Mouse (Mus musculus) cortical plate, adult 2 months (tissue): Measurements from ENCODE around the gene Erbb4. TPM values are rescaled to one million over a fixed set of nuclear protein-coding genes. Genes with fewer than 3 reads are reported as not detected.

Experiments used
- H3K27ac ChIP-seq: fragments of 200-500 bp; 2 replicates; pipeline ENCODE4 v1.5.1; 2012; ENCODE audit warnings: low read length, control low read depth, inconsistent platforms; ENCODE audit not compliant: insufficient read depth
- H3K4me1 ChIP-seq: fragments of 200-500 bp; 2 replicates; pipeline ENCODE4 v1.6.1; 2011; ENCODE audit warnings: low read length; ENCODE audit not compliant: control insufficient read depth, insufficient read depth
- H3K4me3 ChIP-seq: fragments of 200-500 bp; 2 replicates; pipeline ENCODE4 v1.5.1; 2011; ENCODE audit warnings: mild to moderate bottlenecking, low read length, control low read depth; ENCODE audit not compliant: insufficient read depth
- CTCF ChIP-seq: fragments of 200-500 bp; IDR thresholded peaks from 2 replicates; pipeline ENCODE4 v1.5.1; 2011; ENCODE audit warnings: mild to moderate bottlenecking, control low read depth, low read length; ENCODE audit not compliant: insufficient read depth; ENCODE audit errors: extremely low read depth
- POLR2A ChIP-seq: fragments of 200-500 bp; IDR thresholded peaks from 2 replicates; pipeline ENCODE4 v1.6.1; 2011; ENCODE audit warnings: mild to moderate bottlenecking, low read length, control low read depth; ENCODE audit not compliant: insufficient read depth; ENCODE audit errors: extremely low read depth
- polyA plus RNA-seq: library from polyadenylated mRNA; depleted of rRNA; stranded (reverse); fragments of >200 nt; gene quantifications from 2 replicates; pipeline ENCODE4 v1.2.3, GENCODE M21; 2012

Erbb4 gene
- polyA plus RNA-seq, 1 experiment = 11.4 TPM

- H3K27ac ChIP-seq = no peak overlapping the region
- no peaks in the 10 kb centered on the region for H3K4me1 ChIP-seq
- TF ChIP-seq CTCF (no peak), POLR2A (no peak)
- no peak overlapping the region for H3K4me3 ChIP-seq
Measured at GRCm38 (mm10) chr1:68134450-68134849, 973.4 kb downstream of the Erbb4 start.

- H3K27ac ChIP-seq = no peak overlapping the region
- no peak for TF ChIP-seq POLR2A
- TF ChIP-seq CTCF = no peak
Measured at GRCm38 (mm10) chr1:68123541-68123940, 984.3 kb downstream of the Erbb4 start.

GRCm38 (mm10) chr1:68120364-68120763, 987.5 kb downstream of the Erbb4 start:
- no peak for TF ChIP-seq CTCF
- no peak for TF ChIP-seq POLR2A
- H3K27ac ChIP-seq = no peak overlapping the region
- H3K4me3 ChIP-seq = no peak overlapping the region
- no peaks in the 10 kb centered on the region for H3K4me1 ChIP-seq

More at GRCm38 (mm10) chr1:68123541-68123940, 984.3 kb downstream of the Erbb4 start:
- H3K4me3 ChIP-seq = no peak overlapping the region
- no peaks in the 10 kb centered on the region for H3K4me1 ChIP-seq

GRCm38 (mm10) chr1:68115721-68116120, 992.1 kb downstream of the Erbb4 start:
- Histone ChIP-seq H3K4me1 (no peaks in the 10 kb centered on the region), H3K27ac (no peak overlapping the region), H3K4me3 (no peak overlapping the region)
- TF ChIP-seq CTCF (no peak), POLR2A (no peak)

GRCm38 (mm10) chr1:68106543-68106860, 1001.4 kb downstream of the Erbb4 start:
- no peak overlapping the region for H3K27ac ChIP-seq
- H3K4me1 ChIP-seq = no peaks in the 10 kb centered on the region
- no peak for TF ChIP-seq POLR2A
- peak; percentile 48; the same call in 1 of the 2 replicates for TF ChIP-seq CTCF
- H3K4me3 ChIP-seq = no peak overlapping the region

- H3K27ac ChIP-seq = no peak overlapping the region
- no peaks in the 10 kb centered on the region for H3K4me1 ChIP-seq
- TF ChIP-seq CTCF = no peak
- no peak for TF ChIP-seq POLR2A
- H3K4me3 ChIP-seq = no peak overlapping the region
Measured at GRCm38 (mm10) chr1:68105834-68106542, 1001.9 kb downstream of the Erbb4 start.

GRCm38 (mm10) chr1:68089623-68090022, 1018.2 kb downstream of the Erbb4 start:
- Histone ChIP-seq H3K4me1 (no peaks in the 10 kb centered on the region), H3K27ac (no peak overlapping the region), H3K4me3 (no peak overlapping the region)
- TF ChIP-seq POLR2A (no peak), CTCF (no peak)

- H3K4me3 ChIP-seq = no peak overlapping the region
- no peak for TF ChIP-seq CTCF
- TF ChIP-seq POLR2A = no peak
Measured at GRCm38 (mm10) chr1:68056494-68056893, 1051.4 kb downstream of the Erbb4 start.

GRCm38 (mm10) chr1:68054715-68055114, 1053.1 kb downstream of the Erbb4 start:
- Histone ChIP-seq H3K4me3 (no peak overlapping the region), H3K27ac (no peak overlapping the region), H3K4me1 (no peaks in the 10 kb centered on the region)
- TF ChIP-seq POLR2A = no peak
- TF ChIP-seq CTCF = no peak

More at GRCm38 (mm10) chr1:68056494-68056893, 1051.4 kb downstream of the Erbb4 start:
- no peaks in the 10 kb centered on the region for H3K4me1 ChIP-seq
- H3K27ac ChIP-seq = no peak overlapping the region

GRCm38 (mm10) chr1:68049856-68050255, 1058.0 kb downstream of the Erbb4 start:
- no peaks in the 10 kb centered on the region; the same call in 1 of the 2 replicates for H3K4me1 ChIP-seq
- H3K27ac ChIP-seq = no peak overlapping the region
- no peak overlapping the region for H3K4me3 ChIP-seq
- no peak for TF ChIP-seq CTCF
- no peak for TF ChIP-seq POLR2A
